Mouse (Mus musculus) effector memory CD4-positive, alpha-beta T cell, adult 7 months (primary cell): ENCODE measurements around the gene Pxdn. TPM values are rescaled to one million over a fixed set of nuclear protein-coding genes. Genes with fewer than 3 reads are reported as not detected.

Experiments
- polyA plus RNA-seq: library from polyadenylated mRNA; unstranded; fragments of 100-300 nt; shearing (Covaris generic); gene quantifications from one replicate; pipeline ENCODE4 v1.2.1, GENCODE M21; 2017

The Pxdn gene
- polyA plus RNA-seq: 0.33 TPM

DNA sequence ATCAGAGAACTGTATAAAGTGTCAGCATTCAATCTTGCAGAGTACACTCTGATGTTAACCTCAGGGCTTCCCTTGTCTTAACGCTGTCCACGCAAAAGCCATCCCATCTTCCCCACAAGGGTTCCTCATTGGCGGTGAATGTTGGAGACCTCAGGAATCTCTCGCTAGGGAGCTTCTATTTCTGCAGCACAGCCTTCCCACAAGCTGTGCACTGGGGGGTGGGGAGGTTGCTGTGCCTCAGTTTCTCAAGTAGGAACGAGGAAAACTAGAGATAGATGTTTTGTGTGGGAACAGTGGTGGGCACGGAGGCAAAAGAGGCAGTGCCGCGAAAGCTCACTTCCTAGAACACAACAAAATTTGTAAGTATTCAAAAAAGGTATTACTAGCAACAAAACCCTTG lies at the start of gene Pxdn:
TSS of gene Pxdn (plus strand) at position 301 of the 400 bp plus-strand sequence.

Other genes with a start within 250 kb of the Pxdn start
- gene Tpo, start 195.0 kb downstream of the Pxdn start, polyA plus RNA-seq: not detected